Mouse (Mus musculus) testis, adult 2 months (tissue): ENCODE results near the gene Rbm8a2. TPM values are rescaled to one million over a fixed set of nuclear protein-coding genes. Genes with fewer than 3 reads are reported as not detected.

Source experiments
- H3K27ac ChIP-seq: fragments of 200-500 bp; 2 replicates; pipeline ENCODE4 v1.5.1; 2012; ENCODE audit warnings: low read depth, low read length; ENCODE audit not compliant: control insufficient read depth, insufficient read depth
- H3K27me3 ChIP-seq: fragments of 200-500 bp; 2 replicates; pipeline ENCODE4 v1.6.1; 2012; ENCODE audit warnings: mild to moderate bottlenecking, low read length, moderate library complexity; ENCODE audit not compliant: control insufficient read depth, insufficient read depth
- H3K36me3 ChIP-seq: fragments of 200-500 bp; 2 replicates; pipeline ENCODE4 v1.6.1; 2012; ENCODE audit warnings: mild to moderate bottlenecking, low read length; ENCODE audit not compliant: control insufficient read depth, insufficient read depth
- H3K4me1 ChIP-seq: fragments of 200-500 bp; 2 replicates; pipeline ENCODE4 v1.6.1; 2012; ENCODE audit warnings: low read length; ENCODE audit not compliant: control insufficient read depth, insufficient read depth
- H3K4me3 ChIP-seq: fragments of 200-500 bp; 2 replicates; pipeline ENCODE4 v1.5.1; 2012; ENCODE audit warnings: low read depth, mild to moderate bottlenecking, low read length, moderate library complexity, mixed read lengths; ENCODE audit not compliant: control insufficient read depth
- CTCF ChIP-seq: fragments of 200-500 bp; IDR thresholded peaks from 2 replicates; pipeline ENCODE4 v1.5.1; 2012; ENCODE audit warnings: low read depth, mild to moderate bottlenecking, inconsistent platforms, low read length, moderate library complexity; ENCODE audit not compliant: control insufficient read depth, insufficient read depth, insufficient replicate concordance
- POLR2A ChIP-seq: fragments of 200-500 bp; IDR thresholded peaks from 2 replicates; pipeline ENCODE4 v1.6.1; 2012; ENCODE audit warnings: low read depth, mild to moderate bottlenecking, inconsistent platforms, low read length, moderate library complexity; ENCODE audit not compliant: control insufficient read depth
- polyA plus RNA-seq: library from polyadenylated mRNA; depleted of rRNA; stranded (reverse); fragments of >200 nt; gene quantifications from 2 replicates; pipeline ENCODE4 v1.2.3, GENCODE M21; 2012

The Rbm8a2 gene
- polyA plus RNA-seq, 1 experiment = not detected

DNA sequence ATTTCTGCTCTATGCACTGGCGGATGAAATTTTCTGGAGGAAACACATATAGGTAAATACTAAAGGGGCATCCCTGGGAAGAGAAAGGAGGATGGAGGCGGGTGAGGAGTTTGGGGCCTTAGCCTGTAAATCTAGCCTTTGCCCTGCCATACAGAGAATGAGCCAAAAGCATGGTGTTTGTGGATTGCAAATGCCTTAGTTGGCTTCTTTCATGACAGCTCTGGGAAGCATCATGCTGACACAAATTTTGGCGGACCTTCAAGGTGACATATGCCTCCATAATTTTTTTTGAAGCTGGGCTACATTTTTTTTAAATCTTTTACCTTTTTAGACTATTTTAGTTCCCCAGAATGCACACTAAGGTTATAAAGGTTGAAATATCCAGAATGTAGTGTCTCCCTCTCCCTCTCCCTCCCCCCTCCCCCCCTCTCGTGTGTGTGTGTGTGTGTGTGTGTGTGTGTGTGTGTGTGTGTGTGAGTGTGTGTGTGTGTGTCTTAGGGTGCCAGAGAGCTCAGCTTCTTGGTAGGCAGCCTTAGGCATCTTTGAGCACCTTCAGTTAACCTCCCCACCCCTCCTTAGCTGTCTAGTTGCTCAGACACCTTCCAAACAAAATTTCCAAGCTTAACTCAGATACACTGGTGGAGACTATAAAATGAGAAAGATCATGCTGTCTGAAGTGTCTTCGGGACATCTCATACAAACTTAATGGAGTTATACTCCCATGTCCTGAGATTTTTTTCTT, 11.7 kb downstream of the Rbm8a2 start:
- no peak for TF ChIP-seq CTCF
- no peak for TF ChIP-seq POLR2A
- Histone ChIP-seq H3K4me3 (no peak overlapping the region), H3K27ac (no peak overlapping the region), H3K36me3 (no peaks in the 10 kb centered on the region), H3K4me1 (no peaks in the 10 kb centered on the region), H3K27me3 (no peaks in the 10 kb centered on the region)

DNA sequence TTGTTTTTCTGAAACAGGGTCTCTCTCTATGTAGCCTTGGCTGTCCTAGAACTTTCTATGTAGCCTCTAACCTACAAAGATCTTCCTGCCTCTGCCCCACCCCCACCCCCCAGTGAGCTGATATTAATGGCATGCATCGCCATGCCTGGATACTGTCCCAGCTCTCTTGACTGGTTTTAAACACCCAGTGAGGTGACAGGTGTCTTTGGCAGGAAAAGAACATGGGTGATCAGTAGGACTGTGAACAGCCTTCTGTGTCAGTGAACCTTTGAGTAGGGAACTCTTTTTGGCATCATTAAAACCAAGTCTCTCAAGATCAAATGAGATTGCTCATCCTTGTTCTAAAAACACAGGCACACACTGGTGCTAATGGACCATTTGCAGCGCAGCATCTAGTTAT, 17.1 kb downstream of the Rbm8a2 start:
- Histone ChIP-seq H3K36me3 (no peaks in the 10 kb centered on the region), H3K4me1 (no peaks in the 10 kb centered on the region), H3K4me3 (no peak overlapping the region), H3K27ac (no peak overlapping the region), H3K27me3 (no peaks in the 10 kb centered on the region)
- no peak for TF ChIP-seq CTCF
- no peak for TF ChIP-seq POLR2A

DNA sequence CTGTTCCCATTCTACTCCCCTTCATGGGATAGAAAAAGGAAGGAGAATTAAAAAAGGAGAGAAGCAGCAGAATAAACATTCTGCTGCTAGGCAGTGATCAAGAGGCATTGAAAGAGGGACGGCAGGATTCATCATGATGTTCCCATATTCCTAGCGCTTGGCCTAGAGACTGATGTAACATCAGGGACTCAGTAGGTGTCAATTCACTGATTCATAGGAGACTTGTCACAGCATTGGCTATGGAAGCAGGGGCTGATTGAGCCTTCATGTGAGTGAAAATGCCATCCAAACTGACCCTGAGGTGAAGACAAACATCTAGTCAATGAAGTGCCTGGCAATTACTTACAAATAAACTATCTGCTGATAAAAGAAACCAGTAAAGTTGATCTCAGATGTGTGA, 28.1 kb downstream of the Rbm8a2 start:
- Histone ChIP-seq H3K4me1 (no peaks in the 10 kb centered on the region), H3K36me3 (no peaks in the 10 kb centered on the region), H3K4me3 (no peak overlapping the region), H3K27me3 (no peaks in the 10 kb centered on the region), H3K27ac (no peak overlapping the region)
- no peak for TF ChIP-seq CTCF
- no peak for TF ChIP-seq POLR2A

DNA sequence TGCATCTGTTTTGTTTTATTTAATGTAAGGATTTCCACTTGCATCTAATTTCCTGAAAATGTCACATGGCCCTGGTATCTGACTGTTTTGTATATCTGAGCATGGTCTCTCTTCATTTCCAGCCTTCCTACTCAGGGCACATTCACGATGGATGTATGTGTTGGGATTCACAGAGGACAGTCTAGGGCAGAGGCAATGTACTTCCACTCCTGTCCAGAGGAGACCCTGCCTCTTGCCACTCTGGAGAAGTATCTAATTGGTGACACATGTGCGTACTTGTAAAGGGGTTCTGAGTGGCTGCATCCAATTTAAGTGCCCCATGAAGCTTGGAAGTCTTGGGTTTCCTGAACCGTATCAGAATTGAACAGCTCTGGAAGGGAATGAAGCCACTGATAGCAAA, 28.5 kb downstream of the Rbm8a2 start:
- Histone ChIP-seq H3K27me3 (no peaks in the 10 kb centered on the region), H3K4me3 (no peak overlapping the region), H3K27ac (no peak overlapping the region), H3K4me1 (no peaks in the 10 kb centered on the region), H3K36me3 (no peaks in the 10 kb centered on the region)
- TF ChIP-seq CTCF (no peak), POLR2A (no peak)

DNA sequence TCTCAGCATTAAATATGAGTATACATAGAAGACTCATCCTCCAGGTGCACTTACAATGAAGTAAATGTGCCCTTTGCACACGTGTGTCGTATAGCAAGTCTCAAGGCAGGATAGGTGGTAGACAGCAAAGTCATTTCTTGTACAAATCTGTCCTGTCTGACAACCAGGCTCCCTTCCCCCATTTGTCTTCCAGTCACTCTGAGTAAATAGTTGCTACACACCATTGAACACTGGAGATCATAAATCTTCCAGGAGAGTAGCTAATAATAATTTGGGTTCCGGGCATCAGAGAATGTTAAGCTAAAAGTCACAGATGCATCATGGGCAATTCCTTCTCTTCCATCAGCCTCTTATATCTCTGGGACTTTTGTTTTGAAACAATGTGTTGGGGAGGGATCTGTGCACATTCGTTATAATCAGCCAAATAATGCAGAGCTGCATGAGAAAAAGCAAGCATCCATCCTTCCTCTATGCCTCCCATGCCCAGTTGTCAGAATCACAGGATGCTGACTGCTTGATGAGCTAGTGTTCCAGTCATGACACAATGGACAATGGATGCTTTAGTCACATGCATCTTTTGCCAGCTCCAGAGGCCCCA, 32.1 kb downstream of the Rbm8a2 start:
- Histone ChIP-seq H3K27me3 (no peaks in the 10 kb centered on the region), H3K27ac (no peak overlapping the region), H3K36me3 (no peaks in the 10 kb centered on the region), H3K4me1 (no peaks in the 10 kb centered on the region), H3K4me3 (no peak overlapping the region)
- TF ChIP-seq CTCF (no peak), POLR2A (no peak)

DNA sequence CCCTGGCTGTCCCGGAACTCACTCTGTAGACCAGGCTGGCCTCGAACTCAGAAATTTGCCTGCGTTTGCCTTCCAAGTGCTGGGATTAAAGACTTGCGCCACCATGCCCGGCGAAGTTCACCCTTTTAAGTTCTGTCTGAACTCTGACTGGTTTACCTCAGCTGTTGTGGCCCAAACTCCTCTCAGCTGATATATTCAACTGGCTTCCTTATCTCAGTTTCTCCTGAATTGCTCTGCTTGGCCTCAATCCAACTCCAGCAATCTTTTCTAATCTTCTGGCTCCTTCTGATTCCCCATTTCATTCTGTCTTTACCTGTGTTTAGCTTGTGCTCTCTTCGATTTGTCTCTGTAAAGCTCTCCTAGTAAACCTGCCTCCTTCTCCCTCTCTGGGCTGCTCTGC, 35.7 kb downstream of the Rbm8a2 start:
- no peak for TF ChIP-seq POLR2A
- H3K4me1 ChIP-seq = no peaks in the 10 kb centered on the region
- H3K27me3 ChIP-seq = no peaks in the 10 kb centered on the region
- H3K27ac ChIP-seq = no peak overlapping the region
- no peak overlapping the region for H3K4me3 ChIP-seq
- no peaks in the 10 kb centered on the region for H3K36me3 ChIP-seq

DNA sequence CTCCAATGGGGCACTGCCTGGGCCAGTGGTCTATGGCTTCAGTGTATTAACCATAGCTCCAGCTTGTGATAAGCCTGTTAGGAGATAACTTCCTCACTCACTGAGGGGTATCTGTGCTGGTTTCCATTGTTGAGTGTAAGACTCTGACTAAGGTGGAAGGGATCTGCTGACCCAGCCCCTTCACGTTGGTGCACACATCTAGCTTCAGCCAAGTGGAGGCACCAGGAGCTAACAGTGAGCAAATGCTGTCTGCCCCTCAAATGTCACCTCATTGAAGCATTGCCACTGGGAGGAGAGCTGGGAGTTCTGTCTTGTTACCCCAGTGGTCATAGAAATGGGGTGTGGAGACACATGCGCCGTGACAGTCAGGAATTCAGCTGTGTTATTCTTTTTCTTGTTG, 40.2 kb downstream of the Rbm8a2 start:
- no peaks in the 10 kb centered on the region for H3K27me3 ChIP-seq
- H3K36me3 ChIP-seq = no peaks in the 10 kb centered on the region
- no peaks in the 10 kb centered on the region; the same call in 1 of the 2 replicates for H3K4me1 ChIP-seq
- H3K4me3 ChIP-seq = no peak overlapping the region
- TF ChIP-seq POLR2A (no peak), CTCF (no peak)
- no peak overlapping the region for H3K27ac ChIP-seq
